Mouse (Mus musculus) heart, postnatal 0 days (tissue): ENCODE data around the gene Cops3. TPM values are rescaled to one million over a fixed set of nuclear protein-coding genes. Genes with fewer than 3 reads are reported as not detected.

Source experiments
- ATAC-seq: fragments of 200-750 bp; cut with Nextera tagmentation; 2 replicates; pipeline ENCODE4 v1.8.0; 2017; ENCODE audit warnings: low read depth, moderate number of reproducible peaks, moderate library complexity; ENCODE audit not compliant: insufficient read depth
- DNase-seq: peaks from one replicate; pipeline ENCODE4 v3.0.0-alpha.2; 2016; ENCODE audit warnings: low spot score
- H3K27ac ChIP-seq: fragments of 300-500 bp; sonication (generic); 2 replicates; pipeline ENCODE4 v1.5.1; 2014; ENCODE audit warnings: low read depth, mild to moderate bottlenecking
- H3K27me3 ChIP-seq: fragments of 300-500 bp; sonication (generic); 2 replicates; pipeline ENCODE4 v1.6.1; 2014; ENCODE audit warnings: low read length, mixed read lengths; ENCODE audit not compliant: control insufficient read depth, insufficient read depth
- H3K36me3 ChIP-seq: fragments of 300-500 bp; sonication (generic); replicated peaks from 2 replicates; pipeline ENCODE4 v1.6.1; 2014; ENCODE audit warnings: low read length, mixed read lengths; ENCODE audit not compliant: control insufficient read depth, insufficient read depth
- H3K4me1 ChIP-seq: fragments of 300-500 bp; sonication (generic); 2 replicates; pipeline ENCODE4 v1.6.1; 2014; ENCODE audit warnings: antibody characterized with exemption; ENCODE audit not compliant: control insufficient read depth, insufficient read depth
- H3K4me2 ChIP-seq: fragments of 300-500 bp; sonication (generic); 2 replicates; pipeline ENCODE4 v1.6.1; 2014; ENCODE audit warnings: low read depth, mild to moderate bottlenecking, low read length, moderate library complexity
- H3K4me3 ChIP-seq: fragments of 300-500 bp; sonication (generic); 2 replicates; pipeline ENCODE4 v1.5.1; 2014; ENCODE audit warnings: low read depth, low read length
- H3K9ac ChIP-seq: fragments of 300-500 bp; sonication (generic); replicated peaks from 2 replicates; pipeline ENCODE4 v1.6.1; 2014; ENCODE audit warnings: low read depth, low read length, mixed read lengths
- H3K9me3 ChIP-seq: fragments of 300-500 bp; sonication (generic); replicated peaks from 2 replicates; pipeline ENCODE4 v1.6.1; 2016; ENCODE audit warnings: low read length; ENCODE audit not compliant: control insufficient read depth
- CTCF ChIP-seq: IDR thresholded peaks from 2 replicates; pipeline ENCODE4 v1.5.1; 2016; ENCODE audit warnings: antibody characterized with exemption, control low read depth, low read depth
- EP300 ChIP-seq: IDR thresholded peaks from 2 replicates; pipeline ENCODE4 v1.6.1; 2016; ENCODE audit warnings: antibody characterized with exemption, low read depth
- WGBS: fragments of 180-500 bp; shearing (Covaris S2); extraction: QIAGEN DNeasy Blood & Tissue Kit; methylation state at CpG from one replicate; pipeline ENCODE4 v1.1.7; 2014; 5-methylcytosine and 5-hydroxymethylcytosine counted together
- polyA plus RNA-seq: library from polyadenylated mRNA; unstranded; fragments of >200 nt; fragmentation: Nextera tagmentation; extraction: Ambion mirVana; gene quantifications from 2 replicates; pipeline ENCODE4 v1.2.1, GENCODE M21; 2015
- total RNA-seq: library from RNA; depleted of rRNA; stranded (reverse); fragments of >200 nt; gene quantifications from 2 replicates; pipeline ENCODE4 v1.2.3, GENCODE M21; 2014; ENCODE audit warnings: low replicate concordance; rRNA removed

Gene Cops3
- total RNA-seq (131 and 159 TPM in 2 replicates), polyA plus RNA-seq (114 and 119 TPM in 2 replicates)

GRCm38 (mm10) chr11:59839459-59840126, at the start of gene Cops3:
Gene Cops3, minus strand, starts transcription at chr11:59839838.
- peak within 1 kb of the TSS; percentile 74 for H3K4me2 ChIP-seq
- peak within 1 kb of the TSS; percentile 93 for H3K27ac ChIP-seq
- DNase-seq (peak; percentile 99), ATAC-seq (peak; percentile 96)
- TF ChIP-seq EP300 (peak; percentile 19; the same call in 1 of the 2 replicates), CTCF (no peak)
- H3K9ac ChIP-seq = peak within 1 kb of the TSS; percentile 75
- H3K9me3 ChIP-seq = no peaks in the 10 kb centered on the region
- peaks cover 20% of the 10 kb centered on the region for H3K4me1 ChIP-seq
- peak within 1 kb of the TSS; percentile 73 for H3K4me3 ChIP-seq
- peaks cover 27% of the 10 kb centered on the region for H3K36me3 ChIP-seq
- no peaks in the 10 kb centered on the region for H3K27me3 ChIP-seq
- WGBS = under 1% methylated on average over 43 of the region's 43 CpGs

GRCm38 (mm10) chr11:59888151-59888550, 48.5 kb upstream of the Cops3 start:
- H3K9ac ChIP-seq = no peak overlapping the region
- H3K4me3 ChIP-seq = no peak overlapping the region
- H3K27me3 ChIP-seq = no peaks in the 10 kb centered on the region
- ATAC-seq = no peak
- WGBS = 71% methylated on average over 5 of the region's 5 CpGs
- H3K36me3 ChIP-seq = no peaks in the 10 kb centered on the region
- DNase-seq = no peak
- no peaks in the 10 kb centered on the region for H3K9me3 ChIP-seq
- no peak for TF ChIP-seq EP300
- no peak for TF ChIP-seq CTCF
- H3K4me2 ChIP-seq = no peak overlapping the region
- H3K4me1 ChIP-seq = peaks cover 3% of the 10 kb centered on the region; the same call in 1 of the 2 replicates
- H3K27ac ChIP-seq = no peak overlapping the region

- TF ChIP-seq CTCF = no peak
- no peak for TF ChIP-seq EP300
- DNase-seq (no peak), ATAC-seq (no peak)
- Histone ChIP-seq H3K27ac (no peak overlapping the region), H3K27me3 (no peaks in the 10 kb centered on the region), H3K4me1 (peaks cover 3% of the 10 kb centered on the region; the same call in 1 of the 2 replicates), H3K4me2 (no peak overlapping the region), H3K9ac (no peak overlapping the region), H3K9me3 (no peaks in the 10 kb centered on the region), H3K36me3 (no peaks in the 10 kb centered on the region), H3K4me3 (no peak overlapping the region)
- 79% methylated on average over 1 of the region's 1 CpGs for WGBS
Measured at GRCm38 (mm10) chr11:59886952-59887351, 47.3 kb upstream of the Cops3 start.

GRCm38 (mm10) chr11:59885217-59885986, 45.8 kb upstream of the Cops3 start:
- H3K9me3 ChIP-seq = no peaks in the 10 kb centered on the region
- H3K4me2 ChIP-seq = peak overlapping the region; percentile 9; the same call in 1 of the 2 replicates
- H3K4me3 ChIP-seq = no peak overlapping the region
- peaks cover 3% of the 10 kb centered on the region; the same call in 1 of the 2 replicates for H3K4me1 ChIP-seq
- H3K27me3 ChIP-seq = no peaks in the 10 kb centered on the region
- WGBS = 34% methylated on average over 17 of the region's 17 CpGs
- peak overlapping the region; percentile 81 for H3K27ac ChIP-seq
- DNase-seq (peak; percentile 73), ATAC-seq (peak; percentile 71)
- H3K36me3 ChIP-seq = no peaks in the 10 kb centered on the region
- TF ChIP-seq CTCF = peak; percentile 37; the same call in 1 of the 2 replicates
- TF ChIP-seq EP300 = peak; percentile 89; the same call in 1 of the 2 replicates
- no peak overlapping the region for H3K9ac ChIP-seq

- peak; percentile 70 for ATAC-seq
- 29% methylated on average over 2 of the region's 2 CpGs for WGBS
- H3K27me3 ChIP-seq = no peaks in the 10 kb centered on the region
- TF ChIP-seq EP300 (no peak), CTCF (peak; percentile 94)
- H3K4me3 ChIP-seq = no peak overlapping the region
- H3K9me3 ChIP-seq = no peaks in the 10 kb centered on the region
- peaks cover 29% of the 10 kb centered on the region for H3K36me3 ChIP-seq
- H3K4me2 ChIP-seq = no peak overlapping the region
- H3K27ac ChIP-seq = no peak overlapping the region
- H3K9ac ChIP-seq = no peak overlapping the region
- DNase-seq = peak; percentile 81
- no peaks in the 10 kb centered on the region for H3K4me1 ChIP-seq
Measured at GRCm38 (mm10) chr11:59880031-59880430, 40.4 kb upstream of the Cops3 start.
